ENCODE assay signal across 8 mouse cellular contexts in the genomic region with DNA sequence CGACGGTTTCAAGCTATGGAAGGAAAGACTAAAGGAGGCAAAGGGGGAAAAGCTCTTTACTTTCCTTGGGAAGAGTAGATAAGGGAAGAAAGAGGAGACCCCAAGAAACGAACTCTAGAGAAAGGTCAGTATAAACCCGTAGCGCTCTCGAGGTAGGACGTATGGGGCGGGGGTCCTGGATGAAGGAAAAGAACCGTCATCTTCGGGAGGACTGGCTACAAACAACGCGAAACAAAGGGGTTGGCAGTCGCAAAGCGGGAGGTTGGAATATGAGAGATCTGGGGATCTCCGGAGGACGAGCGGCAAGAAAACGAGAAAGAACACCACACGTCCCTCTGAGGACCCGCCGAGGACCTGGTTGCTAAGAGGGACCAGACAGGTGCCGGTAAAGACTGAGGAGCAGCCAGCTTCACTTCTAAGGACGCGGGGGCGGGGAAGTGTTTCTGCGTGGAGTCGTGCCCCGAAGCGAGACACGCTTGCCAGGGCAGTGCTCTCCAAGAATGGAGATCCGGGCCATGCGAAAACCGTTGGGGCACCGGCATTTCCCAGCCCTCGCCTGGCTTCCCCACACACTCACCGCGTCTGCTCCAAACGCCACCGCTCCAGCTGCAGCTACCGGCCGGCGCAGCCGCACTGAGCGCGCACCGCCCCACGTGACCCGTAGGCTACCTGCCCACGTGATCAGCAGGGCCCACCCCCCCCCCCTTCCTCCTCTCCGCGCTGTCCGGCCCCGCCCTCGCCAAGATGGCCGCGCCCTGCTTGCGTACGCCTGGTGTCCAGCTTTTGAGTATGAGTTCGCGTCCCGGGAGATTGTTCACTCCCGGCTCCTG. TPM values are rescaled to one million over a fixed set of nuclear protein-coding genes. Genes with fewer than 3 reads are reported as not detected.
A peak's percentile ranks its signal among the peaks of the same experiment; 100 is the strongest.
DNase-seq lines count a peak whose midpoint lies in the region; ATAC-seq and TF ChIP-seq lines count a peak whose summit lies in the region.

A gene (minus strand): TSS at position 660 of the 830 bp plus-strand sequence.
A gene (plus strand): TSS at position 720 of the 830 bp plus-strand sequence.

- under 1% methylated on average over 61 of the region's 62 CpGs for WGBS in cerebellum, adult 2 months
- under 1% methylated on average over 62 of the region's 62 CpGs for WGBS in hindbrain, embryonic 10.5 days
- WGBS in lung, postnatal 0 days, result under 1% methylated on average over 53 of the region's 62 CpGs

- peaks cover 2 to 54% of the 10 kb centered on the region in 2 experiments for H3K36me3 ChIP-seq in MEL (ENCODE audit: control insufficient read depth in 1 of 2, insufficient read depth in 2 of 2, low read length in 2 of 2)
- H3K36me3 ChIP-seq in hindbrain, embryonic 10.5 days, result peaks cover 28% of the 10 kb centered on the region
- 0 out of 2 replicates have a peak, but pooled peaks cover 3% of the 10 kb centered on the region for H3K36me3 ChIP-seq in lung, postnatal 0 days (ENCODE audit: insufficient read depth, low read length)

- no peaks in the 10 kb centered on the region for H3K9me3 ChIP-seq in MEL (replicated peaks; ENCODE audit: insufficient read depth, low read length)
- no peaks in the 10 kb centered on the region for H3K9me3 ChIP-seq in hindbrain, embryonic 10.5 days
- H3K9me3 ChIP-seq in lung, postnatal 0 days (ENCODE audit: low read length), result no peaks in the 10 kb centered on the region

- peak; percentile 96 for DNase-seq in MEL (ENCODE audit: low read depth, low spot score)
- DNase-seq in cerebellum, adult 2 months, result peak; percentile 92 to 93
- DNase-seq in forelimb bud, embryonic 11.5 days (ENCODE audit: low read depth, low spot score), result peak; percentile 92
- DNase-seq in hindbrain, embryonic 10.5 days (ENCODE audit: low spot score), result peak; percentile 94
- peak; percentile 95 for DNase-seq in layer of hippocampus, adult 9-11 months
- DNase-seq in lung, postnatal 0 days (ENCODE audit: low spot score), result peak; percentile 96
- DNase-seq in ovary, postnatal 14 days (ENCODE audit: low spot score), result peak; percentile 87
- peak; percentile 94 for DNase-seq in thymus, postnatal 14 days

- peak in 1 of 2 experiments; percentile 31; a peak in 2 of 4 replicates for TF ChIP-seq EP300 in MEL (IDR thresholded peaks at IDR 0.05; ENCODE audit: low read depth in 1 of 2, low read length in 2 of 2)
- no peak for TF ChIP-seq EP300 in lung, postnatal 0 days (IDR thresholded peaks at IDR 0.05)

- H3K4me3 ChIP-seq in MEL (ENCODE audit: control insufficient read depth in 1 of 2, insufficient read depth in 1 of 2, low read depth in 2 of 2, low read length in 2 of 2), result peak within 1 kb of the TSS; percentile 95 to 98
- H3K4me3 ChIP-seq in cerebellum, adult 2 months (replicated peaks; ENCODE audit: insufficient read depth, low read depth, low read length), result peak within 1 kb of the TSS; percentile 69
- H3K4me3 ChIP-seq in hindbrain, embryonic 10.5 days, result peak within 1 kb of the TSS; percentile 82
- H3K4me3 ChIP-seq in lung, postnatal 0 days (ENCODE audit: low read depth, low read length), result peak within 1 kb of the TSS; percentile 74

- H3K79me2 ChIP-seq in MEL (ENCODE audit: control insufficient read depth, insufficient read depth, low read length, poor library complexity), result peaks cover 22% of the 10 kb centered on the region

- peak within 1 kb of the TSS; percentile 81 for H3K27ac ChIP-seq in MEL (ENCODE audit: control insufficient read depth, low read depth, low read length)
- H3K27ac ChIP-seq in cerebellum, adult 2 months (ENCODE audit: insufficient read depth, low read length), result peak within 1 kb of the TSS; percentile 30
- H3K27ac ChIP-seq in hindbrain, embryonic 10.5 days, result peak within 1 kb of the TSS; percentile 93
- H3K27ac ChIP-seq in lung, postnatal 0 days (ENCODE audit: low read length), result peak within 1 kb of the TSS; percentile 59

- TF ChIP-seq POLR2A in MEL (IDR thresholded peaks at IDR 0.05; ENCODE audit: control insufficient read depth in 1 of 2, insufficient read depth in 1 of 2, low read depth in 1 of 2, low read length in 2 of 2, poor library complexity in 1 of 2), result peak; percentile 94 to 95
- peak; percentile 99 for TF ChIP-seq POLR2A in cerebellum, adult 2 months (IDR thresholded peaks at IDR 0.05; ENCODE audit: borderline replicate concordance, insufficient read depth, low read length)

- no peak for TF ChIP-seq CTCF in MEL (IDR thresholded peaks at IDR 0.05 in 2 of 3, conservative IDR thresholded peaks at IDR 0.05 in 1 of 3; ENCODE audit: control insufficient read depth in 1 of 3, insufficient read depth in 1 of 3, low read depth in 2 of 3, low read length in 3 of 3, poor library complexity in 1 of 3, severe bottlenecking in 1 of 3)
- TF ChIP-seq CTCF in cerebellum, adult 2 months (IDR thresholded peaks at IDR 0.05; ENCODE audit: borderline replicate concordance, insufficient read depth, low read depth, low read length), result no peak
- no peak for TF ChIP-seq CTCF in lung, postnatal 0 days (IDR thresholded peaks at IDR 0.05)

- peak within 1 kb of the TSS; percentile 98 for H3K9ac ChIP-seq in MEL (ENCODE audit: control insufficient read depth, low read depth, low read length, poor library complexity, severe bottlenecking)
- peak within 1 kb of the TSS; percentile 67 for H3K9ac ChIP-seq in lung, postnatal 0 days (replicated peaks; ENCODE audit: low read depth)

- peak; percentile 97 for ATAC-seq in lung, postnatal 0 days

- no peak for TF ChIP-seq RAD21 in MEL (IDR thresholded peaks at IDR 0.05; ENCODE audit: low read depth, low read length)

- H3K27me3 ChIP-seq in MEL (ENCODE audit: control insufficient read depth in 1 of 2, insufficient read depth in 2 of 2, low read length in 2 of 2), result no peaks in the 10 kb centered on the region
- no peaks in the 10 kb centered on the region for H3K27me3 ChIP-seq in cerebellum, adult 2 months (ENCODE audit: control insufficient read depth, insufficient read depth, low read length)
- H3K27me3 ChIP-seq in hindbrain, embryonic 10.5 days (ENCODE audit: insufficient read depth, poor library complexity, severe bottlenecking), result no peaks in the 10 kb centered on the region
- H3K27me3 ChIP-seq in lung, postnatal 0 days (replicated peaks; ENCODE audit: insufficient read depth, low read length), result no peaks in the 10 kb centered on the region

- peak within 1 kb of the TSS; percentile 76 for H3K4me2 ChIP-seq in lung, postnatal 0 days (replicated peaks; ENCODE audit: low read depth, low read length)

- H3K4me1 ChIP-seq in MEL (ENCODE audit: control insufficient read depth in 1 of 2, insufficient read depth in 2 of 2, low read length in 2 of 2), result peaks cover 16 to 37% of the 10 kb centered on the region in 2 experiments
- H3K4me1 ChIP-seq in cerebellum, adult 2 months (ENCODE audit: control insufficient read depth, insufficient read depth, low read length), result no peaks in the 10 kb centered on the region; the same call in 1 of the 2 replicates
- H3K4me1 ChIP-seq in hindbrain, embryonic 10.5 days (replicated peaks), result peaks cover 18% of the 10 kb centered on the region
- H3K4me1 ChIP-seq in lung, postnatal 0 days (ENCODE audit: insufficient read depth, low read depth, low read length), result peaks cover 6% of the 10 kb centered on the region; the same call in 1 of the 2 replicates

TF ChIP-seq in MEL, 35 proteins besides CTCF, POLR2A, EP300 and RAD21 (continues in another document):
- TF ChIP-seq UBTF (IDR thresholded peaks at IDR 0.05; ENCODE audit: borderline replicate concordance, insufficient read depth, low read depth, low read length) (no peak), MAFK (IDR thresholded peaks at IDR 0.05; ENCODE audit: borderline replicate concordance, low read depth, low read length) (no peak), RCOR1 (IDR thresholded peaks at IDR 0.05; ENCODE audit: low read depth, low read length) (no peak), HCFC1 (IDR thresholded peaks at IDR 0.05; ENCODE audit: low read depth, low read length) (peak; percentile 82), CHD1 (IDR thresholded peaks at IDR 0.05; ENCODE audit: low read depth, low read length) (no peak), ZNF384 (IDR thresholded peaks at IDR 0.05; ENCODE audit: low read depth, low read length) (no peak), USF2 (IDR thresholded peaks at IDR 0.05; ENCODE audit: borderline replicate concordance in 1 of 2, insufficient read depth in 1 of 2, low read depth in 1 of 2, low read length in 2 of 2) (peak; percentile 93 to 99), NRF1 (IDR thresholded peaks at IDR 0.05; ENCODE audit: insufficient read depth, low read depth, low read length, poor library complexity, severe bottlenecking) (peak; percentile 91), ELF1 (IDR thresholded peaks at IDR 0.05; ENCODE audit: low read depth, low read length) (peak; percentile 58; the same call in 1 of the 2 replicates), GABPA (IDR thresholded peaks at IDR 0.05; ENCODE audit: low read depth, low read length) (no peak), MAX (IDR thresholded peaks at IDR 0.05; ENCODE audit: low read length) (peak; percentile 97), NELFE (IDR thresholded peaks at IDR 0.05; ENCODE audit: low read depth, low read length) (peak; percentile 90), POLR2AphosphoS2 (IDR thresholded peaks at IDR 0.05; ENCODE audit: low read length) (peak; percentile 84), E2F4 (IDR thresholded peaks at IDR 0.05; ENCODE audit: borderline replicate concordance, low read depth, low read length) (no peak), SIN3A (IDR thresholded peaks at IDR 0.05; ENCODE audit: low read length) (peak; percentile 87), BHLHE40 (IDR thresholded peaks at IDR 0.05; ENCODE audit: borderline replicate concordance, low read depth, low read length) (peak; percentile 62; the same call in 1 of the 2 replicates), MYB (IDR thresholded peaks at IDR 0.05; ENCODE audit: low read depth, low read length) (no peak), GATA1 (IDR thresholded peaks at IDR 0.05; ENCODE audit: low read depth, low read length) (no peak)

RNA-seq across cellular contexts. Expression of the first gene that starts in this region (rescaled TPM):
- total RNA-seq in MEL (2012; rRNA removed), result 22.0 and 23.4 TPM in 2 replicates
- polyA plus RNA-seq in MEL (2012; ENCODE audit: insufficient read depth in 1 of 2, insufficient read length in 2 of 2, low read depth in 1 of 2, low replicate concordance in 2 of 2, missing spikeins in 1 of 2), result 10 to 100 TPM in 1 of 2 experiments, not detected in 1; 30.9 TPM
- polyA plus RNA-seq in cerebellum, adult 2 months (2012; rRNA removed), result 23.3 and 23.4 TPM in 2 replicates
- 66.6 and 71.0 TPM in 2 replicates for polyA plus RNA-seq in hindbrain, embryonic 10.5 days (2016; fragmentation: Nextera tagmentation; extraction: Ambion mirVana)
- polyA plus RNA-seq in lung, postnatal 0 days (2015; fragmentation: Nextera tagmentation; extraction: Ambion mirVana), result 25.8 and 27.5 TPM in 2 replicates

RNA-seq across cellular contexts. Expression of the second gene that starts in this region (rescaled TPM):
- 32.0 and 36.3 TPM in 2 replicates for total RNA-seq in MEL (2012; rRNA removed)
- polyA plus RNA-seq in MEL (2012; ENCODE audit: insufficient read depth in 1 of 2, insufficient read length in 2 of 2, low read depth in 1 of 2, low replicate concordance in 2 of 2, missing spikeins in 1 of 2), result 10 to 100 TPM in 1 of 2 experiments, not detected in 1; 40.9 TPM
- 11.2 and 11.7 TPM in 2 replicates for polyA plus RNA-seq in cerebellum, adult 2 months (2012; rRNA removed)
- polyA plus RNA-seq in hindbrain, embryonic 10.5 days (2016; fragmentation: Nextera tagmentation; extraction: Ambion mirVana), result 27.5 and 30.8 TPM in 2 replicates
- polyA plus RNA-seq in lung, postnatal 0 days (2015; fragmentation: Nextera tagmentation; extraction: Ambion mirVana), result 14.6 and 16.1 TPM in 2 replicates

Comparison
In these comparisons a context has a peak if more than half of its experiments do, and no peak if none do; other contexts are left out.
1. Peak in every context shown above with its lines: DNase-seq, ATAC-seq, H3K4me3 ChIP-seq and H3K27ac ChIP-seq.
2. H3K27ac ChIP-seq: peak in every context shown above with its lines; median percentile 93 in hindbrain, embryonic 10.5 days; 81 in MEL; 59 in lung, postnatal 0 days; 30 in cerebellum, adult 2 months.